Mouse (Mus musculus): ENCODE data around the gene Gm8247.
"Not testable (repeated sequence)": the region's sequence is repeated elsewhere in the genome, so short reads cannot be mapped to it uniquely, and the experiment has no call there.

The Gm8247 gene

DNA sequence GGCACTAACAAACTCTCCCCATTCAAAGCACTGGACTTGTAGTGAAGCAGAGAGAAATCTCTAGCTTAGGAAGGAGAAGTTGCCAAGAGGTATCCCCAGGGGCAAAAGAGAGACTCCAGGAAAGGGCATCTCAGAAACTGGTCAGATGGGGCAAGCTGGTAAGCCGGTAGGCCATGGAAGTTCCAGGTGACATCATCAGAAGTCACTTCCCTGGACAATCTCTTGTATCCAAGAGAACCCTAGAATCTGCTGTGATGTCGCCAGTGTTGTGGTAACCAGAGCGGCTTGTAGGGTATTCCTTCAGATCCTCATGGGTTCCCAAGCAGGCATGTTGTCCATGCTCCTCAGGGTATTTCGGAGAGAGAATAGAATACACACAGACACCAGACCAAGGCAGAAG is at the start of gene Gm8247:
TSS of gene Gm8247 (plus strand) at position 301 of the 400 bp plus-strand sequence.
- not testable (repeated sequence) for DNase-seq (ENCODE audit: low read depth, low spot score)

DNA sequence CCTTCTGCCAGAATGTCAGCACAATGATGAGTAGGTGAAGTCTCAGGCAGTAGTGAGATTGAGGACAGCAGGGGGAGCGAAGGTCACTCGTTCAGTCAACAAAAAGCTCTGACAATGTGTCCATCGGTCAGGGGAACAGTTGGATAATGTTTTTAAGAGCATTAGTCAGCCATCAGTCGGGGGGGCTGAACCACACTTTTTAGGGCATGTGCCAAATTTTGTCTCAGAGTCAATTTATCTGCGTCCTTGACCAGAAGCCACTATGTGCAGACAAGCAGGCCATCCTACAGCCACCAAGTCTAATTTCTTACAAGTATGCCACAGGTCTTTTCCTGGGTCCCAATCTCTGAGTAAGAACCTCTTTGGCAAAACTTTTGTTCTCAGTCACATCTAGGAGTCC is 35.0 kb upstream of the Gm8247 start:
- DNase-seq (ENCODE audit: low read depth, low spot score) = not testable (repeated sequence)

DNA sequence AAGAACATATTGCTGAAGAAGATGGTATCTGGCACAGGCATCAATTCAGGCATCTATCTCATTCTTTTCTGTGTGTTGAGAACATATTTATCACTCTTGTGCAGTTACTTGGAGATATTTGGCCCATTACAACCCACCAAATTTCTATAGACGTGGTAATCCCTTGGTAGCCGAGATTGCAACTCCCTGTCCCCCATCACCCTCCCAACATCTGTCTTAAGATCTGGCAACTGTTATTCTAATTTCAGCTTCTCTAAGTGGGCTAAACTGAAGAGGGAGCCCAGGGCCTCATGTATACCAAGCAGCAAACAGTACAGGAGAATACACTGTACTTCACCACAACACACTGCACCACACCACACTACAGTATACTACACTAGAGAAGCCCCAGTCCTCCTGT is 8.8 kb downstream of the Gm8247 start:
- DNase-seq (ENCODE audit: low read depth, low spot score) = not testable (repeated sequence)

GRCm38 (mm10) chr14:44627737-44628136 is 44.8 kb downstream of the Gm8247 start, which contains the start of gene Gm5624:
TSS of gene Gm5624 (minus strand) at chr14:44627938.
- DNase-seq (ENCODE audit: low read depth, low spot score) = not testable (repeated sequence)
